Mouse (Mus musculus): ENCODE results near the gene Btbd8.

GRCm38 (mm10) chr5:107507321-107507720 is 69.5 kb downstream of the Btbd8 start, which contains the start of gene Gm42669:
- no peak for TF ChIP-seq CTCF (IDR thresholded peaks at IDR 0.05)
- no peak for TF ChIP-seq POLR2A (IDR thresholded peaks at IDR 0.05; ENCODE audit: insufficient read depth, low read depth, low read length)
- no peak for TF ChIP-seq EP300 (IDR thresholded peaks at IDR 0.05; ENCODE audit: insufficient read depth, low read depth, low read length)
